Mouse (Mus musculus): Measurements from ENCODE around the gene Foxd2. TPM values are rescaled to one million over a fixed set of nuclear protein-coding genes. Genes with fewer than 3 reads are reported as not detected.

The Foxd2 gene
- polyA plus RNA-seq, 1 experiment: 0.72 TPM

DNA sequence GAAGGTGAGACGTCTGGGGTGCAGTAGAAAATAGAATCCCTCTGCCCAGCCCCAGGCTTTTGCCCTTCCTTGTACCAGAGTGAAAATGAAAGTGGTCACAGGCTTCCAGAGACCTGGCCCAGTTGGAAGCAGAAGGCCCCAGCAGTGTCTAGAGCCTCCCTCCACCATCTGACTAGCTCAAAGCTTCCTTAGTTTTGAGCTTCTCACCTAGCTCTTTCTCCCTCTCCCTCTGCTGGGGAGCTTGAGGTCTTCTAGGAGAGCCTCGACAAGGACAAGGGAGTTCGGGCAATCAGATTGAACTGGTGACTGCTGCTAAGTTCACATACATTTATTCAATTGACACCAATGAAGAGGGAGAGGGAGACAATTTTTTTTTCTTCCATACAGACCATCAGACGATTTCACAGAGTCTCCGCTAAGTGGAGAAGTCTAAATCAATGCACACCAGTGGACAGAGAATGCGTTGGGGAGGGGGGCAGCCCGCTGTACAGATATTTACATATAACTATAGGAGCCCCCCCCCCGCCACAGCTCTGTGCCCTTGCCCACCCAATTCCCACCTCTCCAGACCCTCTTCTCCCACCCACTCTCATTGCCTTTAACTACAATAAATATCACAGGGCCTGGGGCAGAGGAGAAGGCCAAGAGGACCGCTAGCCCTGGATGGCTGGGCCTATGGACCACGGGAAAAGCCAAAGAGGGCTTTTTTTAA is 2.5 kb downstream of the Foxd2 start:
- no peak for DNase-seq (ENCODE audit: low read depth in 1 of 2, low spot score in 2 of 2)
- Histone ChIP-seq H3K4me3 (ENCODE audit: extremely low read depth, insufficient read depth, insufficient read length) (no peak overlapping the region), H3K4me1 (ENCODE audit: control insufficient read depth, insufficient read depth, insufficient read length) (peaks cover 10% of the 10 kb centered on the region), H3K36me3 (ENCODE audit: control insufficient read depth, insufficient read depth, low read length) (no peaks in the 10 kb centered on the region), H3K27ac (ENCODE audit: insufficient read depth, low read length) (no peak overlapping the region), H3K27me3 (ENCODE audit: control insufficient read depth, insufficient read depth, low read length) (peaks cover 48% of the 10 kb centered on the region)
- 67% methylated on average over 10 of the region's 10 CpGs for WGBS
- TF ChIP-seq POLR2A (IDR thresholded peaks at IDR 0.05; ENCODE audit: low read depth, low read length): no peak
- TF ChIP-seq CTCF (IDR thresholded peaks at IDR 0.05; ENCODE audit: extremely low read depth, insufficient read depth, insufficient read length, insufficient replicate concordance): no peak

DNA sequence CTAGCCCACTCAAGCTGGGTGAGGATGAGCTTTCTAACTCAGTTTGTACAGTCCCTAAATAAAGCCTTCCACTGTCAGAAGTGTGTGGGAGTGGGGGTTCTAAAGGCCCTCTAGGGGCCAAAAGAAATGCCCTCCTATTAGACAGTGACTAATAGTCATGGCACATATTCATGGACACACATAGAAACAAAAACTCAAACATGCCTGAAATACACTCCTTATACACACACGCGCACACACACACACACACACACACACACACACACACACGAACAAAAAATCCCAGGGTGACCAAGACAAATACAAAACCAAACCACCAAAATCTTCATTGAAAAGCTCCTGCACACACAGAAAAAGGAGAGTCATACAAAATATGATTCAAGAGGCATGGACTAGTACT is 3.2 kb downstream of the Foxd2 start:
- H3K36me3 ChIP-seq (ENCODE audit: control insufficient read depth, insufficient read depth, low read length): no peaks in the 10 kb centered on the region
- H3K27me3 ChIP-seq (ENCODE audit: control insufficient read depth, insufficient read depth, low read length): peaks cover 52% of the 10 kb centered on the region
- no peak overlapping the region for H3K27ac ChIP-seq (ENCODE audit: insufficient read depth, low read length)
- H3K4me1 ChIP-seq (ENCODE audit: control insufficient read depth, insufficient read depth, insufficient read length): peaks cover 10% of the 10 kb centered on the region
- H3K4me3 ChIP-seq (ENCODE audit: extremely low read depth, insufficient read depth, insufficient read length): no peak overlapping the region
- no peak for DNase-seq (ENCODE audit: low read depth in 1 of 2, low spot score in 2 of 2)
- TF ChIP-seq POLR2A (IDR thresholded peaks at IDR 0.05; ENCODE audit: low read depth, low read length) (no peak), CTCF (IDR thresholded peaks at IDR 0.05; ENCODE audit: extremely low read depth, insufficient read depth, insufficient read length, insufficient replicate concordance) (no peak)
- 77% methylated on average over 3 of the region's 3 CpGs for WGBS

DNA sequence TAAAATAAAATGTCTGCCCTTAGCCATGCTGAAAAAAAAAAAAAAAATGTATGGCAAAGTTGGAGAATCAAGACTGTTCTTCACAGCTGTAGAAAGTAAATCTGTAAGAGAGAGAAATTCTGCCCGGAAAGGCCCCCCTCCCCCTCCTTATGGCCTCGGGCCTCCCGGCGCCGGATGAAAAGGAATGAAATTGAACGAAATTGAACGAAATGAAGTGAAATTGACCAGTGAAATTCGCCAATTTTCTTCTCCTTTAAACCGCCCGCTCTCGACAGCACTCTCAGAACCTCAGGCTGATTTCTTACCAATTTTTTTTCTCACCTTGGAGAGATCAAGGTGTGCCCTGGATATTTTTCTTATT is 5.3 kb downstream of the Foxd2 start:
- no peak for TF ChIP-seq POLR2A (IDR thresholded peaks at IDR 0.05; ENCODE audit: low read depth, low read length)
- H3K4me3 ChIP-seq (ENCODE audit: extremely low read depth, insufficient read depth, insufficient read length): no peak overlapping the region
- no peak for DNase-seq (ENCODE audit: low read depth in 1 of 2, low spot score in 2 of 2)
- WGBS: 17% methylated on average over 11 of the region's 11 CpGs
- peaks cover 10% of the 10 kb centered on the region; the same call in 1 of the 2 replicates for H3K4me1 ChIP-seq (ENCODE audit: control insufficient read depth, insufficient read depth, insufficient read length)
- H3K36me3 ChIP-seq (ENCODE audit: control insufficient read depth, insufficient read depth, low read length): no peaks in the 10 kb centered on the region
- H3K27me3 ChIP-seq (ENCODE audit: control insufficient read depth, insufficient read depth, low read length): peaks cover 52% of the 10 kb centered on the region
- no peak overlapping the region for H3K27ac ChIP-seq (ENCODE audit: insufficient read depth, low read length)

DNA sequence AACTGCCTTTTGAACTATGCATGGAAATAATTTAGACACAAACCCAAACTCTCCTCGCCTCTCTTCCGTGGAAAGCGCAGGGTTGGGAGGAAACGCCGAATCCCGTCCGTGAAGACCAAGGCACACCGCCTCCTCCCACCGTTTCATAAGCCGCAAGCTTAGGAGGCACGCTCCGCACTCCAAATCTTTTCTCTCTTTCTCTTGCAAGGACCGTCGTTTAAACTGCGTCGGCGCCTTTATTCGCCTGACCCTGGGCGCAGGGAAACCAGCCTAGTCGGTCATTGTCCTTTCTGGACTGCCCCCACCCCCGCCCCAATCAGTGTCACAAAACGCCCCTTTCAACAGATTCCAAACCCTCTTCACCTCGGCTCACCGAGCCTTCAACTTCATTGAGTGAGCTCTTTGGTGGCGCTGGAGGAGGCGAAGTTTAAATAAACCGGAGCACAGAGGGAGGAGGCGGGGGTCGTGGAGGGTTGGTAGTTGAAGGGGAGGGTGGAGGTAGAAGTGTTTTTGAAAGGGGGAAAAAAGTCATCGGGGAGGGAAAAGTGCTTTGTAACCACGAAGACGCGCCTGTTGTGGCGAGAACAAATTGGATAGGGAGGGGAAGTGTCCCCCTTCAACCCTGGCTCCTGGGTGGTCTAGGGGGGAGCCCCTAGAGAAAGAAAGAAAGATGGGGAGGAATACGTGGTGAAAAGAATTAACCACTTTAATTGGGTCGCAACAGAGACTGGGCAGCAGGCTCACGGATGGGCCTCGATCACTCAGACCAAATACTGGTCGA is 5.8 kb downstream of the Foxd2 start:
- Histone ChIP-seq H3K4me3 (ENCODE audit: extremely low read depth, insufficient read depth, insufficient read length) (no peak overlapping the region), H3K4me1 (ENCODE audit: control insufficient read depth, insufficient read depth, insufficient read length) (peaks cover 8% of the 10 kb centered on the region; the same call in 1 of the 2 replicates), H3K27me3 (ENCODE audit: control insufficient read depth, insufficient read depth, low read length) (peaks cover 46% of the 10 kb centered on the region), H3K27ac (ENCODE audit: insufficient read depth, low read length) (no peak overlapping the region), H3K36me3 (ENCODE audit: control insufficient read depth, insufficient read depth, low read length) (no peaks in the 10 kb centered on the region)
- WGBS: 8% methylated on average over 39 of the region's 39 CpGs
- DNase-seq (ENCODE audit: low read depth in 1 of 2, low spot score in 2 of 2): no peak
- no peak for TF ChIP-seq CTCF (IDR thresholded peaks at IDR 0.05; ENCODE audit: extremely low read depth, insufficient read depth, insufficient read length, insufficient replicate concordance)
- TF ChIP-seq POLR2A (IDR thresholded peaks at IDR 0.05; ENCODE audit: low read depth, low read length): no peak

DNA sequence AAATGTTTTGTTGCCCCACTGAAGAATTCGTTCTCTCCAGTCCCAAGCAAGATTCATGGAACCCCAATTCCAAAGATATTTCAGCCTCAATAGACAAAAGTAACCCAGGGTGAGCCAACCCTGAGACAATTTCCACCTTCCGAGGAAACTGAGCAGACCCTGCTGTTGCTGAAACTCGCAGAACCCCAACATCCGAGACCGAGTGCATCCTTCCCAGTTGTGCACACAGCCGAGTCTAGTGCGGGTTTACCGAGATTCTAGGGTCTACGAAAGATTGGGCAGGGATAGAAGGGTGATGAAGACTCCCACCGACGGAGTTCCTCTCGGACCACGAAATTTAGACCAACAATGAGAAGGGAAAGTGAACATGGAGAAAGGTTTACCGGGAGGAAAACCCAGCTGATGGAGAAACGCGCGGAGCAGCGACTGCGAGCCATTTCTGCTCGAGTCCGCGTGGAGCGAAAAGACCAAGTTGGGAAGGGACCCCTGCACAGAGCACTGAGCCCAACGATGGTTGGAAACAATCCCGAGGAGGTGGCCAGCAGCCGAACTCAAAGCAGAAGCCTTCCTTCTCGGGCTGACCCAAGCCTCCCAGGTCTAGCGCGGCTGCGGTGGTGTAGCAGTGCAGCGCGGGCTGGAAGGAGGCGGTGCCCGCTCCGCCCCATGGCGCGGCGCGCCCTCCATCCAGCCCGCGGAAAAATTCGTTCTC is 6.9 kb downstream of the Foxd2 start:
- Histone ChIP-seq H3K27ac (ENCODE audit: insufficient read depth, low read length) (no peak overlapping the region), H3K4me1 (ENCODE audit: control insufficient read depth, insufficient read depth, insufficient read length) (no peaks in the 10 kb centered on the region), H3K4me3 (ENCODE audit: extremely low read depth, insufficient read depth, insufficient read length) (no peak overlapping the region), H3K36me3 (ENCODE audit: control insufficient read depth, insufficient read depth, low read length) (no peaks in the 10 kb centered on the region), H3K27me3 (ENCODE audit: control insufficient read depth, insufficient read depth, low read length) (peaks cover 36% of the 10 kb centered on the region)
- WGBS: 4% methylated on average over 42 of the region's 42 CpGs
- TF ChIP-seq CTCF (IDR thresholded peaks at IDR 0.05; ENCODE audit: extremely low read depth, insufficient read depth, insufficient read length, insufficient replicate concordance) (no peak), POLR2A (IDR thresholded peaks at IDR 0.05; ENCODE audit: low read depth, low read length) (no peak)
- no peak for DNase-seq (ENCODE audit: low read depth in 1 of 2, low spot score in 2 of 2)

DNA sequence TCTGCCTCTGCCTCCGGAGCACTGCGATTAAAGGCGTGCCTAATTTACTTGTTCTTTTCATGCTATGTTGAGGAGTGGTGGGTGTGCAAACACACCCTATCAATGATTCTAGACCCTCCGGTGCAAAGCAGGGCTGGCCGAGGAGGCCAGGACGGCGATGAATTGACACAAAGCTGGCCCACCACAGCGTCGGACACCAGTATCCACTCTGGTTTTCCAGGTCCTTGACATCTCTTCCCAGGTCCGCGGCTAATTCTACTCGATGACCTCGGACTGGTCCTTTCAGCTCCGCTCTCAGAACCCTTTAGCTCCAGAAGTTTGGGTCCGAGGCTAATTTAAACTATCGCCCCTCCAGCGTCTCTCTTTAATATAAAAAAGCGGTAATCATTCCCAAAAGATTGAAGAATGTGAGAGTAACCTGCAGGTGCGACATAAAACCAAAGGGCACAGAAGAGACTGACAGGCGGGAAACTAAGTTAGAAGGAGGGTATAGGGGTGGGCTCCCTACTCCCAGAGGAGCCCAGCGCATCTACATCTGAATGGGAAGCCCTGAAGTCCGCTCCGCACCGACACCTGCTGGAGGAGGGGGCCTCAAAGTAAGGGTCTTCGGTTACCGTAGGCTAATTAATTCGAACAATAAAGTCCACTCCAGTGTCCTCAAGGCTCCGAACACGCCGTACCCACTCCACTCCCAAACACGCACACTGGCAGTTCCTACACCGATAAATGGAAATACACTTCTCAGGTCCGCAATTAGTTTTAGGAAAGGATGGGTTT is 7.6 kb downstream of the Foxd2 start:
- Histone ChIP-seq H3K4me1 (ENCODE audit: control insufficient read depth, insufficient read depth, insufficient read length) (no peaks in the 10 kb centered on the region), H3K27ac (ENCODE audit: insufficient read depth, low read length) (no peak overlapping the region), H3K27me3 (ENCODE audit: control insufficient read depth, insufficient read depth, low read length) (peaks cover 35% of the 10 kb centered on the region), H3K36me3 (ENCODE audit: control insufficient read depth, insufficient read depth, low read length) (no peaks in the 10 kb centered on the region), H3K4me3 (ENCODE audit: extremely low read depth, insufficient read depth, insufficient read length) (no peak overlapping the region)
- no peak for DNase-seq (ENCODE audit: low read depth in 1 of 2, low spot score in 2 of 2)
- 14% methylated on average over 33 of the region's 33 CpGs for WGBS
- TF ChIP-seq CTCF (IDR thresholded peaks at IDR 0.05; ENCODE audit: extremely low read depth, insufficient read depth, insufficient read length, insufficient replicate concordance) (no peak), POLR2A (IDR thresholded peaks at IDR 0.05; ENCODE audit: low read depth, low read length) (no peak)

All from spleen, adult 2 months (tissue).